Mouse (Mus musculus): ENCODE results near the gene Rpf2. TPM values are rescaled to one million over a fixed set of nuclear protein-coding genes. Genes with fewer than 3 reads are reported as not detected.

The Rpf2 gene
- polyA plus RNA-seq, 1 experiment from 2014 or later: 85.2 TPM

GRCm38 (mm10) chr10:40258401-40258966 is 11.6 kb upstream of the Rpf2 start:
- Histone ChIP-seq H3K27ac (ENCODE audit: low read depth, low read length) (peak overlapping the region; percentile 70; the same call in 1 of the 2 replicates), H3K27me3 (replicated peaks; ENCODE audit: control insufficient read depth, insufficient read depth, low read length) (no peaks in the 10 kb centered on the region), H3K36me3 (ENCODE audit: control insufficient read depth, insufficient read depth, low read length) (peaks cover 11% of the 10 kb centered on the region), H3K9me3 (replicated peaks; ENCODE audit: control insufficient read depth, low read length) (no peaks in the 10 kb centered on the region), H3K4me3 (ENCODE audit: low read depth, low read length) (peak overlapping the region; percentile 70), H3K9ac (ENCODE audit: low read length) (peak overlapping the region; percentile 47; the same call in 1 of the 2 replicates), H3K4me2 (ENCODE audit: low read length) (peak overlapping the region; percentile 77), H3K4me1 (ENCODE audit: control insufficient read depth, insufficient read depth, low read length) (peaks cover 6% of the 10 kb centered on the region)
- DNase-seq (ENCODE audit: low spot score) (peak; percentile 96), ATAC-seq (peak; percentile 68)
- under 1% methylated on average over 12 of the region's 12 CpGs for WGBS

- ATAC-seq (peak; percentile 80), DNase-seq (ENCODE audit: low spot score) (peak; percentile 98)
- Histone ChIP-seq H3K27ac (ENCODE audit: low read depth, low read length) (peak within 1 kb of the TSS; percentile 90), H3K4me2 (ENCODE audit: low read length) (peak within 1 kb of the TSS; percentile 77), H3K27me3 (replicated peaks; ENCODE audit: control insufficient read depth, insufficient read depth, low read length) (no peaks in the 10 kb centered on the region), H3K4me3 (ENCODE audit: low read depth, low read length) (peak within 1 kb of the TSS; percentile 70), H3K9ac (ENCODE audit: low read length) (peak within 1 kb of the TSS; percentile 91), H3K9me3 (replicated peaks; ENCODE audit: control insufficient read depth, low read length) (no peaks in the 10 kb centered on the region), H3K4me1 (ENCODE audit: control insufficient read depth, insufficient read depth, low read length) (peaks cover 6% of the 10 kb centered on the region), H3K36me3 (ENCODE audit: control insufficient read depth, insufficient read depth, low read length) (peaks cover 20% of the 10 kb centered on the region)
- WGBS: under 1% methylated on average over 43 of the region's 43 CpGs
These were observed 10.8 kb upstream of the Rpf2 start, which contains the start of gene Gtf3c6 for GRCm38 (mm10) chr10:40257414-40258255. Gtf3c6 (minus strand) TSS chr10:40258108.

GRCm38 (mm10) chr10:40256716-40257115 is 9.9 kb upstream of the Rpf2 start:
- ATAC-seq: peak; percentile 80
- WGBS: 0% methylated on average over 5 of the region's 5 CpGs

GRCm38 (mm10) chr10:40250969-40251368 is 4.1 kb upstream of the Rpf2 start:
- Histone ChIP-seq H3K4me2 (ENCODE audit: low read length) (no peak overlapping the region), H3K27me3 (replicated peaks; ENCODE audit: control insufficient read depth, insufficient read depth, low read length) (no peaks in the 10 kb centered on the region), H3K9ac (ENCODE audit: low read length) (no peak overlapping the region), H3K4me3 (ENCODE audit: low read depth, low read length) (no peak overlapping the region), H3K4me1 (ENCODE audit: control insufficient read depth, insufficient read depth, low read length) (0 out of 2 replicates have a peak, but pooled peaks cover 3% of the 10 kb centered on the region), H3K27ac (ENCODE audit: low read depth, low read length) (no peak overlapping the region), H3K9me3 (replicated peaks; ENCODE audit: control insufficient read depth, low read length) (no peaks in the 10 kb centered on the region), H3K36me3 (ENCODE audit: control insufficient read depth, insufficient read depth, low read length) (peaks cover 62% of the 10 kb centered on the region)
- ATAC-seq: no peak
- WGBS: 96% methylated on average over 6 of the region's 6 CpGs
- no peak for DNase-seq (ENCODE audit: low spot score)

More at GRCm38 (mm10) chr10:40256716-40257115, 9.9 kb upstream of the Rpf2 start:
- Histone ChIP-seq H3K9ac (ENCODE audit: low read length) (peak overlapping the region; percentile 91), H3K4me2 (ENCODE audit: low read length) (peak overlapping the region; percentile 77), H3K4me3 (ENCODE audit: low read depth, low read length) (peak overlapping the region; percentile 70), H3K27me3 (replicated peaks; ENCODE audit: control insufficient read depth, insufficient read depth, low read length) (no peaks in the 10 kb centered on the region), H3K4me1 (ENCODE audit: control insufficient read depth, insufficient read depth, low read length) (peaks cover 6% of the 10 kb centered on the region), H3K36me3 (ENCODE audit: control insufficient read depth, insufficient read depth, low read length) (peaks cover 28% of the 10 kb centered on the region), H3K27ac (ENCODE audit: low read depth, low read length) (peak overlapping the region; percentile 90), H3K9me3 (replicated peaks; ENCODE audit: control insufficient read depth, low read length) (no peaks in the 10 kb centered on the region)
- peak; percentile 88 for DNase-seq (ENCODE audit: low spot score)

GRCm38 (mm10) chr10:40249625-40250024 is 2.8 kb upstream of the Rpf2 start:
- Histone ChIP-seq H3K4me1 (ENCODE audit: control insufficient read depth, insufficient read depth, low read length) (0 out of 2 replicates have a peak, but pooled peaks cover 5% of the 10 kb centered on the region), H3K9ac (ENCODE audit: low read length) (no peak overlapping the region), H3K9me3 (replicated peaks; ENCODE audit: control insufficient read depth, low read length) (no peaks in the 10 kb centered on the region), H3K27me3 (replicated peaks; ENCODE audit: control insufficient read depth, insufficient read depth, low read length) (no peaks in the 10 kb centered on the region), H3K4me3 (ENCODE audit: low read depth, low read length) (no peak overlapping the region), H3K27ac (ENCODE audit: low read depth, low read length) (no peak overlapping the region), H3K4me2 (ENCODE audit: low read length) (no peak overlapping the region), H3K36me3 (ENCODE audit: control insufficient read depth, insufficient read depth, low read length) (peaks cover 60% of the 10 kb centered on the region)
- WGBS: 83% methylated on average over 9 of the region's 9 CpGs
- no peak for ATAC-seq
- peak; percentile 42 for DNase-seq (ENCODE audit: low spot score)

GRCm38 (mm10) chr10:40247166-40247716 is 405 bp upstream of the Rpf2 start:
- Histone ChIP-seq H3K4me2 (ENCODE audit: low read length) (peak overlapping the region; percentile 70), H3K27me3 (replicated peaks; ENCODE audit: control insufficient read depth, insufficient read depth, low read length) (no peaks in the 10 kb centered on the region), H3K9me3 (replicated peaks; ENCODE audit: control insufficient read depth, low read length) (no peaks in the 10 kb centered on the region), H3K36me3 (ENCODE audit: control insufficient read depth, insufficient read depth, low read length) (peaks cover 59% of the 10 kb centered on the region), H3K4me3 (ENCODE audit: low read depth, low read length) (peak overlapping the region; percentile 75), H3K27ac (ENCODE audit: low read depth, low read length) (peak overlapping the region; percentile 40), H3K4me1 (ENCODE audit: control insufficient read depth, insufficient read depth, low read length) (0 out of 2 replicates have a peak, but pooled peaks cover 5% of the 10 kb centered on the region), H3K9ac (ENCODE audit: low read length) (peak overlapping the region; percentile 70; the same call in 1 of the 2 replicates)
- ATAC-seq (peak; percentile 66), DNase-seq (ENCODE audit: low spot score) (no peak)
- WGBS: 37% methylated on average over 11 of the region's 11 CpGs

- Histone ChIP-seq H3K27me3 (replicated peaks; ENCODE audit: control insufficient read depth, insufficient read depth, low read length) (no peaks in the 10 kb centered on the region), H3K27ac (ENCODE audit: low read depth, low read length) (no peak overlapping the region), H3K4me3 (ENCODE audit: low read depth, low read length) (no peak overlapping the region), H3K36me3 (ENCODE audit: control insufficient read depth, insufficient read depth, low read length) (peaks cover 64% of the 10 kb centered on the region), H3K9me3 (replicated peaks; ENCODE audit: control insufficient read depth, low read length) (no peaks in the 10 kb centered on the region), H3K9ac (ENCODE audit: low read length) (no peak overlapping the region), H3K4me2 (ENCODE audit: low read length) (no peak overlapping the region), H3K4me1 (ENCODE audit: control insufficient read depth, insufficient read depth, low read length) (no peaks in the 10 kb centered on the region)
- 97% methylated on average over 5 of the region's 5 CpGs for WGBS
- no peak for ATAC-seq
- DNase-seq (ENCODE audit: low spot score): no peak
These were observed 9.0 kb downstream of the Rpf2 start for GRCm38 (mm10) chr10:40237826-40238225.

GRCm38 (mm10) chr10:40233241-40233640 is 13.6 kb downstream of the Rpf2 start:
- H3K9me3 ChIP-seq (replicated peaks; ENCODE audit: control insufficient read depth, low read length): no peaks in the 10 kb centered on the region
- no peak overlapping the region for H3K4me2 ChIP-seq (ENCODE audit: low read length)
- peaks cover 68% of the 10 kb centered on the region for H3K36me3 ChIP-seq (ENCODE audit: control insufficient read depth, insufficient read depth, low read length)
- no peak for DNase-seq (ENCODE audit: low spot score)
- no peak overlapping the region for H3K4me3 ChIP-seq (ENCODE audit: low read depth, low read length)
- H3K9ac ChIP-seq (ENCODE audit: low read length): no peak overlapping the region
- no peaks in the 10 kb centered on the region for H3K4me1 ChIP-seq (ENCODE audit: control insufficient read depth, insufficient read depth, low read length)
- no peaks in the 10 kb centered on the region for H3K27me3 ChIP-seq (replicated peaks; ENCODE audit: control insufficient read depth, insufficient read depth, low read length)
- 90% methylated on average over 3 of the region's 3 CpGs for WGBS
- no peak overlapping the region for H3K27ac ChIP-seq (ENCODE audit: low read depth, low read length)
- no peak for ATAC-seq
